Mouse (Mus musculus): ENCODE data around the gene Sbf2. TPM values are rescaled to one million over a fixed set of nuclear protein-coding genes. Genes with fewer than 3 reads are reported as not detected.
"Not testable (repeated sequence)": the region's sequence is repeated elsewhere in the genome, so short reads cannot be mapped to it uniquely, and the experiment has no call there.

Sbf2 gene
- polyA plus RNA-seq, 1 experiment: 5.5 TPM

- no peak overlapping the region for H3K4me3 ChIP-seq (ENCODE audit: extremely low read depth, insufficient read depth, insufficient read length)
- no peak for TF ChIP-seq POLR2A (IDR thresholded peaks at IDR 0.05; ENCODE audit: low read depth, low read length)
- no peak for TF ChIP-seq CTCF (IDR thresholded peaks at IDR 0.05; ENCODE audit: extremely low read depth, insufficient read depth, insufficient read length, insufficient replicate concordance)
- WGBS: 88% methylated on average over 2 of the region's 2 CpGs
- H3K4me1 ChIP-seq (ENCODE audit: control insufficient read depth, insufficient read depth, insufficient read length): no peaks in the 10 kb centered on the region
- no peaks in the 10 kb centered on the region for H3K27me3 ChIP-seq (ENCODE audit: control insufficient read depth, insufficient read depth, low read length)
- H3K27ac ChIP-seq (ENCODE audit: insufficient read depth, low read length): no peak overlapping the region
- no peak for DNase-seq (ENCODE audit: low read depth in 1 of 2, low spot score in 2 of 2)
- H3K36me3 ChIP-seq (ENCODE audit: control insufficient read depth, insufficient read depth, low read length): no peaks in the 10 kb centered on the region
Measured at GRCm38 (mm10) chr7:110539266-110539665, 75.5 kb downstream of the Sbf2 start.

GRCm38 (mm10) chr7:110530295-110530694 lies 84.4 kb downstream of the Sbf2 start:
- H3K4me1 ChIP-seq (ENCODE audit: control insufficient read depth, insufficient read depth, insufficient read length); H3K27ac ChIP-seq (ENCODE audit: insufficient read depth, low read length); H3K4me3 ChIP-seq (ENCODE audit: extremely low read depth, insufficient read depth, insufficient read length); H3K36me3 ChIP-seq (ENCODE audit: control insufficient read depth, insufficient read depth, low read length); DNase-seq (ENCODE audit: low read depth in 1 of 2, low spot score in 2 of 2); H3K27me3 ChIP-seq (ENCODE audit: control insufficient read depth, insufficient read depth, low read length): not testable (repeated sequence)

GRCm38 (mm10) chr7:110525090-110525775 lies 89.5 kb downstream of the Sbf2 start:
- DNase-seq (ENCODE audit: low read depth in 1 of 2, low spot score in 2 of 2): no peak
- Histone ChIP-seq H3K4me3 (ENCODE audit: extremely low read depth, insufficient read depth, insufficient read length) (no peak overlapping the region), H3K4me1 (ENCODE audit: control insufficient read depth, insufficient read depth, insufficient read length) (no peaks in the 10 kb centered on the region), H3K27me3 (ENCODE audit: control insufficient read depth, insufficient read depth, low read length) (no peaks in the 10 kb centered on the region), H3K27ac (ENCODE audit: insufficient read depth, low read length) (no peak overlapping the region), H3K36me3 (ENCODE audit: control insufficient read depth, insufficient read depth, low read length) (no peaks in the 10 kb centered on the region)
- no peak for TF ChIP-seq POLR2A (IDR thresholded peaks at IDR 0.05; ENCODE audit: low read depth, low read length)
- no peak for TF ChIP-seq CTCF (IDR thresholded peaks at IDR 0.05; ENCODE audit: extremely low read depth, insufficient read depth, insufficient read length, insufficient replicate concordance)
- 40% methylated on average over 1 of the region's 1 CpGs for WGBS

- TF ChIP-seq POLR2A (IDR thresholded peaks at IDR 0.05; ENCODE audit: low read depth, low read length) (no peak), CTCF (IDR thresholded peaks at IDR 0.05; ENCODE audit: extremely low read depth, insufficient read depth, insufficient read length, insufficient replicate concordance) (no peak)
- Histone ChIP-seq H3K27ac (ENCODE audit: insufficient read depth, low read length) (no peak overlapping the region), H3K27me3 (ENCODE audit: control insufficient read depth, insufficient read depth, low read length) (no peaks in the 10 kb centered on the region), H3K4me1 (ENCODE audit: control insufficient read depth, insufficient read depth, insufficient read length) (no peaks in the 10 kb centered on the region), H3K36me3 (ENCODE audit: control insufficient read depth, insufficient read depth, low read length) (no peaks in the 10 kb centered on the region), H3K4me3 (ENCODE audit: extremely low read depth, insufficient read depth, insufficient read length) (no peak overlapping the region)
- DNase-seq (ENCODE audit: low read depth in 1 of 2, low spot score in 2 of 2): no peak
- 84% methylated on average over 2 of the region's 2 CpGs for WGBS
Measured at GRCm38 (mm10) chr7:110516241-110517220, 98.2 kb downstream of the Sbf2 start.

GRCm38 (mm10) chr7:110514131-110514530 lies 100.6 kb downstream of the Sbf2 start:
- Histone ChIP-seq H3K4me1 (ENCODE audit: control insufficient read depth, insufficient read depth, insufficient read length) (no peaks in the 10 kb centered on the region), H3K36me3 (ENCODE audit: control insufficient read depth, insufficient read depth, low read length) (no peaks in the 10 kb centered on the region), H3K27ac (ENCODE audit: insufficient read depth, low read length) (no peak overlapping the region), H3K27me3 (ENCODE audit: control insufficient read depth, insufficient read depth, low read length) (no peaks in the 10 kb centered on the region), H3K4me3 (ENCODE audit: extremely low read depth, insufficient read depth, insufficient read length) (no peak overlapping the region)
- no peak for TF ChIP-seq POLR2A (IDR thresholded peaks at IDR 0.05; ENCODE audit: low read depth, low read length)
- no peak for TF ChIP-seq CTCF (IDR thresholded peaks at IDR 0.05; ENCODE audit: extremely low read depth, insufficient read depth, insufficient read length, insufficient replicate concordance)
- no peak for DNase-seq (ENCODE audit: low read depth in 1 of 2, low spot score in 2 of 2)

- H3K4me3 ChIP-seq (ENCODE audit: extremely low read depth, insufficient read depth, insufficient read length): no peak overlapping the region
- TF ChIP-seq CTCF (IDR thresholded peaks at IDR 0.05; ENCODE audit: extremely low read depth, insufficient read depth, insufficient read length, insufficient replicate concordance) (no peak), POLR2A (IDR thresholded peaks at IDR 0.05; ENCODE audit: low read depth, low read length) (no peak)
- H3K27me3 ChIP-seq (ENCODE audit: control insufficient read depth, insufficient read depth, low read length): no peaks in the 10 kb centered on the region
- DNase-seq (ENCODE audit: low read depth in 1 of 2, low spot score in 2 of 2): no peak
- no peak overlapping the region for H3K27ac ChIP-seq (ENCODE audit: insufficient read depth, low read length)
- no peaks in the 10 kb centered on the region for H3K4me1 ChIP-seq (ENCODE audit: control insufficient read depth, insufficient read depth, insufficient read length)
- 87% methylated on average over 1 of the region's 1 CpGs for WGBS
- no peaks in the 10 kb centered on the region for H3K36me3 ChIP-seq (ENCODE audit: control insufficient read depth, insufficient read depth, low read length)
Measured at GRCm38 (mm10) chr7:110498653-110499052, 116.1 kb downstream of the Sbf2 start.

GRCm38 (mm10) chr7:110491038-110491437 lies 123.7 kb downstream of the Sbf2 start:
- H3K4me1 ChIP-seq (ENCODE audit: control insufficient read depth, insufficient read depth, insufficient read length): no peaks in the 10 kb centered on the region
- no peak overlapping the region for H3K4me3 ChIP-seq (ENCODE audit: extremely low read depth, insufficient read depth, insufficient read length)
- no peaks in the 10 kb centered on the region for H3K36me3 ChIP-seq (ENCODE audit: control insufficient read depth, insufficient read depth, low read length)
- TF ChIP-seq POLR2A (IDR thresholded peaks at IDR 0.05; ENCODE audit: low read depth, low read length) (no peak), CTCF (IDR thresholded peaks at IDR 0.05; ENCODE audit: extremely low read depth, insufficient read depth, insufficient read length, insufficient replicate concordance) (no peak)
- WGBS: 81% methylated on average over 5 of the region's 5 CpGs
- no peaks in the 10 kb centered on the region for H3K27me3 ChIP-seq (ENCODE audit: control insufficient read depth, insufficient read depth, low read length)
- DNase-seq (ENCODE audit: low read depth in 1 of 2, low spot score in 2 of 2): no peak
- no peak overlapping the region for H3K27ac ChIP-seq (ENCODE audit: insufficient read depth, low read length)

Data from spleen, adult 2 months (tissue).